Mouse (Mus musculus) CD4-positive, CD25-positive, alpha-beta regulatory T cell, adult 2 months (primary cell): ENCODE results near the gene Aldh1l2.

ENCODE experiments used
- DNase-seq: peaks from one replicate; pipeline ENCODE4 v3.0.0-alpha.2; 2012; ENCODE audit warnings: low read depth, low spot score

Gene Aldh1l2

GRCm38 (mm10) chr10:83457531-83457930 is 76.4 kb downstream of the Aldh1l2 start:
- DNase-seq, result no peak

- DNase-seq, result no peak
These were observed 85.4 kb downstream of the Aldh1l2 start for GRCm38 (mm10) chr10:83448582-83448981.
